Mouse (Mus musculus) cerebellum, adult 2 months (tissue): ENCODE measurements at regions not wholly inside any gene's neighbourhood (a gene's known extent, or its start where the extent isn't known, plus 50 kb on each side); places are given as distances from the start of the nearest gene placed in this dataset.

ENCODE experiments used
- CTCF ChIP-seq: fragments of 200-500 bp; IDR thresholded peaks from 2 replicates; pipeline ENCODE4 v1.5.1; 2011; ENCODE audit warnings: low read depth, mild to moderate bottlenecking, control low read depth, low read length, moderate library complexity, borderline replicate concordance; ENCODE audit not compliant: insufficient read depth
- POLR2A ChIP-seq: fragments of 200-500 bp; IDR thresholded peaks from 2 replicates; pipeline ENCODE4 v1.6.1; 2011; ENCODE audit warnings: low read length, control low read depth, borderline replicate concordance; ENCODE audit not compliant: insufficient read depth

DNA sequence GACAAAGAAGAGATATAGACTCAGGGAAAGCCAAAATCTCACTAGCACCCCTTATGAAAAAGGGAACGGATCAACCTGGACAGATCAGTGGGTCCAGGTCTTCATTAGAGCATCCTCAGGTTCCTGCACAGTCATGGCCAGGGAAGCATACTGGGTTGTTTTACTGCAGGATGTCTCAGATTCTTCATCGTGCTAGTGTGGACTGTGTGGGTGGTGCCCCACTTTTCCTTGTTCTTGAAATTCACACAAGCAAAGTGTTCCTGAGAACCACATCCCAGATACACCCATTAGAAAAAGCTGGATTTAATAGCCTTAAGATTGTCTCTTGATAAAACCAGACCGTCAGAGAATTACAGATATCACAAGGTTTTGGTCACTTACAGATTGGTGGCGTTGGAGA lies 107.1 kb downstream of the 2410131K14Rik start:
- TF ChIP-seq CTCF (no peak), POLR2A (no peak)
